Mouse (Mus musculus): ENCODE results near the gene Trim71. TPM values are rescaled to one million over a fixed set of nuclear protein-coding genes. Genes with fewer than 3 reads are reported as not detected.

Trim71 gene
- total and polyA plus RNA-seq, 3 experiments = not detected

DNA sequence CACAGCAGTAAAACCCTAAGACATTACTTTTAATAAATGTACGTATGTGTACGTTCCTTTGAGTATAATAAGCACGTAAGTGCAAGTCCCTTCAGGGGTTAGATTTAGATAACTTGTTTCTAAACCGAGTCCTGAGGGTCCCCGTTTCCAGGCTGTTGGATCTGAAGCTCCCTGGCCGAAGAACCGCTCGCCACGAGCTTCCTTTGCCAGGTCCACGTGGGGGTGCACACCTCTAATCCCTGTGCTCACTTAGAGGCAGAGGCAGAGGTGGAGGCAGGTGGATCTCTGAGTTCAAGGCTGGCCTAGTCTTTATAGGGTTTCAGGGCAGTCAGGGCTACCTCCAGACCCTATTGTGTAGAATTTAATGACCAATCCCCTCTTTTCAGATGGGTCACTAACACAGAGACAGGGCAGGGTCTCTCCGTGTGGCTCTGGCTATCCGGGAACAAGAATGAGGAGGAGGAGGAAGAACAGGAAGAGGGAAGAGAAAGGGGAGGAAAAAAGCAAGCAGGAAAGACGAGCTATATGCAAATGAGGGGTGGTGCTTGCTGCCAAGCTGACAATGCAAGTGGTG lies 46.2 kb downstream of the Trim71 start:
- no peak for DNase-seq (ENCODE audit: low read depth, low spot score)

DNA sequence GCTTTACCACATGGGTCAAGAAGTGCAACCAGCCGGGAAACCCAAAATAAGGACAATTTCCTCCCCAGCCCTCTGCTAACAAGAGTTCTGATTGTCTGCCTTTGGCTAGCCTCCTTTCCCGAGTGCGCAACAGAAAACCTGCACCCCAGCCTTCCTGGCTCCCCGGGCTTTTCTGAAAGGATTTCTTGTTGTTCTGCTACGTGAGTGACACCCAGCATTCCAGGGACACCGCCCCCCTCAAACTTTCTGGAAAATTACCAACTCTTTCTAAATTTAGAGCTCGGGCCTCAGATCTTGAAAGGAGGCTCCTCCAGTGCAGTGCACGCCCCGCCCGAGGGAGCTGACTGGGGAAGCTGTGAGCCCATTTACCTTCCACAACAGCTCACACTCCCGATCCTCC lies 48.8 kb downstream of the Trim71 start, which contains the start of gene C130032M10Rik:
C130032M10Rik (plus strand) TSS at position 334 of the 400 bp plus-strand sequence.
- no peak within 1 kb of the TSS for H3K9ac ChIP-seq (ENCODE audit: control insufficient read depth, low read depth, low read length, poor library complexity, severe bottlenecking)
- no peak for DNase-seq (ENCODE audit: low read depth, low spot score)
- H3K27ac ChIP-seq (ENCODE audit: control insufficient read depth, low read depth, low read length) = no peak within 1 kb of the TSS
- no peak for TF ChIP-seq BHLHE40 (IDR thresholded peaks at IDR 0.05; ENCODE audit: borderline replicate concordance, low read depth, low read length)
- TF ChIP-seq ZMIZ1 (IDR thresholded peaks at IDR 0.05; ENCODE audit: low read depth, low read length) = no peak
- no peak for TF ChIP-seq EP300 (IDR thresholded peaks at IDR 0.05; ENCODE audit: low read depth in 1 of 2, low read length in 2 of 2)
- no peak for TF ChIP-seq MAFK (IDR thresholded peaks at IDR 0.05; ENCODE audit: borderline replicate concordance, low read depth, low read length)
- TF ChIP-seq E2F4 (IDR thresholded peaks at IDR 0.05; ENCODE audit: borderline replicate concordance, low read depth, low read length) = no peak
- TF ChIP-seq POLR2AphosphoS2 (IDR thresholded peaks at IDR 0.05; ENCODE audit: low read length) = no peak
- no peak for TF ChIP-seq MYB (IDR thresholded peaks at IDR 0.05; ENCODE audit: low read depth, low read length)
- TF ChIP-seq CTCF (IDR thresholded peaks at IDR 0.05 in 2 of 3, conservative IDR thresholded peaks at IDR 0.05 in 1 of 3; ENCODE audit: control insufficient read depth in 1 of 3, insufficient read depth in 1 of 3, low read depth in 2 of 3, low read length in 3 of 3, poor library complexity in 1 of 3, severe bottlenecking in 1 of 3) = no peak
- TF ChIP-seq TBP (IDR thresholded peaks at IDR 0.05; ENCODE audit: low read depth, low read length) = no peak
- TF ChIP-seq ELF1 (IDR thresholded peaks at IDR 0.05; ENCODE audit: low read depth, low read length) = no peak
- TF ChIP-seq RCOR1 (IDR thresholded peaks at IDR 0.05; ENCODE audit: low read depth, low read length) = no peak
- no peak for TF ChIP-seq GATA1 (IDR thresholded peaks at IDR 0.05; ENCODE audit: low read depth, low read length)
- TF ChIP-seq MEF2A (IDR thresholded peaks at IDR 0.05; ENCODE audit: extremely low read depth, insufficient replicate concordance, low read depth, low read length, poor library complexity, severe bottlenecking) = no peak
- TF ChIP-seq JUND (IDR thresholded peaks at IDR 0.05; ENCODE audit: low read depth, low read length) = no peak
- TF ChIP-seq ZNF384 (IDR thresholded peaks at IDR 0.05; ENCODE audit: low read depth, low read length) = no peak
- TF ChIP-seq POLR2AphosphoS5 (IDR thresholded peaks at IDR 0.05; ENCODE audit: borderline replicate concordance, low read depth, low read length) = no peak
- no peak for TF ChIP-seq ZKSCAN1 (IDR thresholded peaks at IDR 0.05; ENCODE audit: low read depth, low read length)
- TF ChIP-seq GABPA (IDR thresholded peaks at IDR 0.05; ENCODE audit: low read depth, low read length) = no peak
- no peaks in the 10 kb centered on the region for H3K79me2 ChIP-seq (ENCODE audit: control insufficient read depth, insufficient read depth, low read length, poor library complexity)
- no peaks in the 10 kb centered on the region for H3K9me3 ChIP-seq (replicated peaks; ENCODE audit: insufficient read depth, low read length)
- no peaks in the 10 kb centered on the region for H3K36me3 ChIP-seq (ENCODE audit: control insufficient read depth in 1 of 2, insufficient read depth in 2 of 2, low read length in 2 of 2)
- H3K27me3 ChIP-seq (ENCODE audit: control insufficient read depth in 1 of 2, insufficient read depth in 2 of 2, low read length in 2 of 2) = no peaks in the 10 kb centered on the region
- H3K4me1 ChIP-seq (ENCODE audit: control insufficient read depth in 1 of 2, insufficient read depth in 2 of 2, low read length in 2 of 2) = no peaks in the 10 kb centered on the region
- H3K4me3 ChIP-seq (ENCODE audit: control insufficient read depth in 1 of 2, insufficient read depth in 1 of 2, low read depth in 2 of 2, low read length in 2 of 2) = no peak within 1 kb of the TSS

More for the DNA sequence above, 46.2 kb downstream of the Trim71 start:
- Histone ChIP-seq H3K9me3 (replicated peaks; ENCODE audit: insufficient read depth, low read length) (no peaks in the 10 kb centered on the region), H3K9ac (ENCODE audit: control insufficient read depth, low read depth, low read length, poor library complexity, severe bottlenecking) (no peak overlapping the region), H3K4me3 (ENCODE audit: control insufficient read depth in 1 of 2, insufficient read depth in 1 of 2, low read depth in 2 of 2, low read length in 2 of 2) (no peak overlapping the region), H3K79me2 (ENCODE audit: control insufficient read depth, insufficient read depth, low read length, poor library complexity) (no peaks in the 10 kb centered on the region), H3K27me3 (ENCODE audit: control insufficient read depth in 1 of 2, insufficient read depth in 2 of 2, low read length in 2 of 2) (no peaks in the 10 kb centered on the region), H3K36me3 (ENCODE audit: control insufficient read depth in 1 of 2, insufficient read depth in 2 of 2, low read length in 2 of 2) (no peaks in the 10 kb centered on the region), H3K4me1 (ENCODE audit: control insufficient read depth in 1 of 2, insufficient read depth in 2 of 2, low read length in 2 of 2) (no peaks in the 10 kb centered on the region), H3K27ac (ENCODE audit: control insufficient read depth, low read depth, low read length) (no peak overlapping the region)
- no peak for TF ChIP-seq ZNF384 (IDR thresholded peaks at IDR 0.05; ENCODE audit: low read depth, low read length)
- TF ChIP-seq ZMIZ1 (IDR thresholded peaks at IDR 0.05; ENCODE audit: low read depth, low read length) = peak; percentile 35; the same call in 1 of the 2 replicates
- TF ChIP-seq CTCF (IDR thresholded peaks at IDR 0.05 in 2 of 3, conservative IDR thresholded peaks at IDR 0.05 in 1 of 3; ENCODE audit: control insufficient read depth in 1 of 3, insufficient read depth in 1 of 3, low read depth in 2 of 3, low read length in 3 of 3, poor library complexity in 1 of 3, severe bottlenecking in 1 of 3) = no peak
- 0 out of 2 replicates have a peak, but pooled peaks have one; percentile 32 for TF ChIP-seq TBP (IDR thresholded peaks at IDR 0.05; ENCODE audit: low read depth, low read length)

Data from MEL (cell line).